Mouse (Mus musculus) layer of hippocampus, adult 11-12 months (tissue): ENCODE measurements around the gene Arhgef33.
A peak's percentile ranks its signal among the peaks of the same experiment; 100 is the strongest.
"Not testable (repeated sequence)": the region's sequence is repeated elsewhere in the genome, so short reads cannot be mapped to it uniquely, and the experiment has no call there.

Experiments used
- DNase-seq: peaks from one replicate; pipeline ENCODE4 v3.0.0; 2022; ENCODE audit warnings: low spot score

Arhgef33 gene

GRCm38 (mm10) chr17:80346591-80347125 lies 39.5 kb downstream of the Arhgef33 start:
- DNase-seq = no peak

- no peak for DNase-seq
Observed at GRCm38 (mm10) chr17:80347234-80347633, 40.0 kb downstream of the Arhgef33 start.

- DNase-seq = no peak
Observed at GRCm38 (mm10) chr17:80360245-80360644, 53.0 kb downstream of the Arhgef33 start.

GRCm38 (mm10) chr17:80367276-80367675 lies 60.1 kb downstream of the Arhgef33 start:
- no peak for DNase-seq

- no peak for DNase-seq
Observed at GRCm38 (mm10) chr17:80368606-80369005, 61.4 kb downstream of the Arhgef33 start.

GRCm38 (mm10) chr17:80372989-80373725 lies 66.0 kb downstream of the Arhgef33 start, which contains the start of gene Gm10190:
TSS of gene Gm10190 (minus strand) at chr17:80373541.
- peak; percentile 88 for DNase-seq

- no peak for DNase-seq
Observed at GRCm38 (mm10) chr17:80373726-80374096, 66.5 kb downstream of the Arhgef33 start.

GRCm38 (mm10) chr17:80378386-80378785 lies 71.2 kb downstream of the Arhgef33 start:
- not testable (repeated sequence) for DNase-seq

GRCm38 (mm10) chr17:80385671-80386070 lies 78.5 kb downstream of the Arhgef33 start:
- no peak for DNase-seq

GRCm38 (mm10) chr17:80390024-80390423 lies 82.8 kb downstream of the Arhgef33 start:
- no peak for DNase-seq

- peak; percentile 19 for DNase-seq
Observed at GRCm38 (mm10) chr17:80391423-80392403, 84.5 kb downstream of the Arhgef33 start.

GRCm38 (mm10) chr17:80398243-80398642 lies 91.0 kb downstream of the Arhgef33 start:
- DNase-seq = no peak

GRCm38 (mm10) chr17:80411182-80411581 lies 104.0 kb downstream of the Arhgef33 start:
- no peak for DNase-seq

GRCm38 (mm10) chr17:80418572-80419210 lies 111.5 kb downstream of the Arhgef33 start:
- no peak for DNase-seq

- no peak for DNase-seq
Observed at GRCm38 (mm10) chr17:80420998-80421397, 113.8 kb downstream of the Arhgef33 start.

- DNase-seq = no peak
Observed at GRCm38 (mm10) chr17:80426171-80426570, 119.0 kb downstream of the Arhgef33 start.

- DNase-seq = no peak
Observed at GRCm38 (mm10) chr17:80426901-80427300, 119.7 kb downstream of the Arhgef33 start.

- DNase-seq = no peak
Observed at GRCm38 (mm10) chr17:80427966-80428365, 120.8 kb downstream of the Arhgef33 start.

GRCm38 (mm10) chr17:80431997-80432396 lies 124.8 kb downstream of the Arhgef33 start:
- DNase-seq = no peak

GRCm38 (mm10) chr17:80434430-80434829 lies 127.2 kb downstream of the Arhgef33 start:
- no peak for DNase-seq

GRCm38 (mm10) chr17:80435680-80436079 lies 128.5 kb downstream of the Arhgef33 start:
- no peak for DNase-seq

- no peak for DNase-seq
Observed at GRCm38 (mm10) chr17:80445433-80445832, 138.2 kb downstream of the Arhgef33 start.
